Mouse (Mus musculus) liver, adult (tissue): ENCODE measurements around the gene Gpr135.

Experiments used
- GATA4 ChIP-seq: IDR thresholded peaks from 2 replicates; pipeline ENCODE4 v1.6.1; 2014; ENCODE audit warnings: mild to moderate bottlenecking, low read length; ENCODE audit not compliant: insufficient replicate concordance

The Gpr135 gene

GRCm38 (mm10) chr12:72070327-72071269 is at the start of gene Gpr135:
Gene Gpr135 (minus strand): TSS chr12:72071125.
- TF ChIP-seq GATA4: no peak

- TF ChIP-seq GATA4: no peak
These were observed 44.9 kb upstream of the Gpr135 start for GRCm38 (mm10) chr12:72115686-72116345.

- no peak for TF ChIP-seq GATA4
These were observed 44.2 kb upstream of the Gpr135 start for GRCm38 (mm10) chr12:72115126-72115525.

GRCm38 (mm10) chr12:72104525-72105281 is 33.8 kb upstream of the Gpr135 start:
- TF ChIP-seq GATA4: peak; percentile 40; the same call in 1 of the 2 replicates

- TF ChIP-seq GATA4: no peak
These were observed 33.1 kb upstream of the Gpr135 start for GRCm38 (mm10) chr12:72104027-72104426.

- no peak for TF ChIP-seq GATA4
These were observed 31.9 kb upstream of the Gpr135 start for GRCm38 (mm10) chr12:72102776-72103175.

GRCm38 (mm10) chr12:72096966-72097365 is 26.0 kb upstream of the Gpr135 start:
- no peak for TF ChIP-seq GATA4

- no peak for TF ChIP-seq GATA4
These were observed 18.9 kb upstream of the Gpr135 start for GRCm38 (mm10) chr12:72089802-72090201.

- no peak for TF ChIP-seq GATA4
These were observed 15.4 kb upstream of the Gpr135 start for GRCm38 (mm10) chr12:72086166-72086825.

- TF ChIP-seq GATA4: peak; percentile 84; the same call in 1 of the 2 replicates
These were observed 14.6 kb upstream of the Gpr135 start, which contains the start of the genes L3hypdh and Jkamp for GRCm38 (mm10) chr12:72085329-72086165. Gene L3hypdh (minus strand): TSS chr12:72085439. Gene Jkamp (plus strand): TSS chr12:72085589.

- TF ChIP-seq GATA4: no peak
These were observed 14.1 kb upstream of the Gpr135 start for GRCm38 (mm10) chr12:72085024-72085328.

GRCm38 (mm10) chr12:72084261-72085023 is 13.5 kb upstream of the Gpr135 start:
- TF ChIP-seq GATA4: no peak

- no peak for TF ChIP-seq GATA4
These were observed 12.3 kb upstream of the Gpr135 start for GRCm38 (mm10) chr12:72083265-72083664.
